Mouse (Mus musculus) hindbrain, embryonic 11.5 days (tissue): ENCODE results near the gene Bbof1. TPM values are rescaled to one million over a fixed set of nuclear protein-coding genes. Genes with fewer than 3 reads are reported as not detected.

Experiments
- ATAC-seq: fragments of 200-750 bp; cut with Nextera tagmentation; 2 replicates; pipeline ENCODE4 v1.8.0; 2017; ENCODE audit warnings: mild to moderate bottlenecking, moderate TSS enrichment, moderate library complexity; ENCODE audit not compliant: low FRiP score
- DNase-seq: peaks from one replicate; pipeline ENCODE4 v3.0.0-alpha.2; 2015; ENCODE audit warnings: low spot score
- H3K27ac ChIP-seq: fragments of 300-500 bp; sonication (generic); 2 replicates; pipeline ENCODE4 v1.5.1; 2014; ENCODE audit warnings: mild to moderate bottlenecking, low read depth, low read length
- H3K27me3 ChIP-seq: fragments of 300-500 bp; sonication (generic); 2 replicates; pipeline ENCODE4 v1.6.1; 2014; ENCODE audit warnings: mild to moderate bottlenecking, low read length, moderate library complexity, mixed read lengths; ENCODE audit not compliant: control insufficient read depth, insufficient read depth
- H3K36me3 ChIP-seq: fragments of 300-500 bp; sonication (generic); 2 replicates; pipeline ENCODE4 v1.6.1; 2014; ENCODE audit warnings: mild to moderate bottlenecking, low read length, moderate library complexity, mixed read lengths; ENCODE audit not compliant: control insufficient read depth, insufficient read depth
- H3K4me1 ChIP-seq: fragments of 300-500 bp; sonication (generic); replicated peaks from 2 replicates; pipeline ENCODE4 v1.6.1; 2014; ENCODE audit warnings: low read length, mixed read lengths; ENCODE audit not compliant: control insufficient read depth, insufficient read depth
- H3K4me2 ChIP-seq: fragments of 300-500 bp; sonication (generic); replicated peaks from 2 replicates; pipeline ENCODE4 v1.6.1; 2014; ENCODE audit warnings: mild to moderate bottlenecking, low read depth, low read length
- H3K4me3 ChIP-seq: fragments of 300-500 bp; sonication (generic); 2 replicates; pipeline ENCODE4 v1.5.1; 2014; ENCODE audit warnings: low read depth, low read length
- H3K9ac ChIP-seq: fragments of 300-500 bp; sonication (generic); 2 replicates; pipeline ENCODE4 v1.6.1; 2014; ENCODE audit warnings: low read depth, low read length
- H3K9me3 ChIP-seq: fragments of 300-500 bp; sonication (generic); 2 replicates; pipeline ENCODE4 v1.6.1; 2016; ENCODE audit warnings: low read length; ENCODE audit not compliant: control insufficient read depth
- WGBS: fragments of 180-500 bp; shearing (Covaris S2); extraction: QIAGEN DNeasy Blood & Tissue Kit; methylation state at CpG from one replicate; pipeline ENCODE4 v1.1.7; 2014; 5-methylcytosine and 5-hydroxymethylcytosine counted together
- polyA plus RNA-seq: library from polyadenylated mRNA; unstranded; fragments of >200 nt; fragmentation: Nextera tagmentation; extraction: Ambion mirVana; gene quantifications from 2 replicates; pipeline ENCODE4 v1.2.1, GENCODE M21; 2014

The Bbof1 gene
- polyA plus RNA-seq, 1 experiment from 2014 or later = 1.5 TPM

- ATAC-seq (peak; percentile 75), DNase-seq (no peak)
- Histone ChIP-seq H3K4me2 (peak overlapping the region; percentile 95), H3K36me3 (no peaks in the 10 kb centered on the region), H3K4me3 (peak overlapping the region; percentile 76), H3K27me3 (no peaks in the 10 kb centered on the region), H3K27ac (peak overlapping the region; percentile 74), H3K4me1 (no peaks in the 10 kb centered on the region), H3K9me3 (no peaks in the 10 kb centered on the region), H3K9ac (peak overlapping the region; percentile 78)
- 3% methylated on average over 47 of the region's 52 CpGs for WGBS
Measured at GRCm38 (mm10) chr12:84407874-84408818, 725 bp upstream of the Bbof1 start.

- Histone ChIP-seq H3K9ac (peak within 1 kb of the TSS; percentile 61), H3K4me1 (no peaks in the 10 kb centered on the region), H3K4me3 (peak within 1 kb of the TSS; percentile 46), H3K27ac (no peak within 1 kb of the TSS), H3K4me2 (peak within 1 kb of the TSS; percentile 73), H3K9me3 (no peaks in the 10 kb centered on the region), H3K27me3 (no peaks in the 10 kb centered on the region), H3K36me3 (no peaks in the 10 kb centered on the region)
- ATAC-seq (peak; percentile 78), DNase-seq (peak; percentile 92)
- WGBS = 3% methylated on average over 50 of the region's 50 CpGs
Measured at GRCm38 (mm10) chr12:84416834-84417604, 8.1 kb downstream of the Bbof1 start, which contains the start of gene Rnf113a2. Gene Rnf113a2 (plus strand): TSS chr12:84417196.

- Histone ChIP-seq H3K9me3 (no peaks in the 10 kb centered on the region), H3K4me2 (peak overlapping the region; percentile 73), H3K4me3 (peak overlapping the region; percentile 46), H3K27me3 (no peaks in the 10 kb centered on the region), H3K4me1 (no peaks in the 10 kb centered on the region), H3K27ac (no peak overlapping the region), H3K9ac (peak overlapping the region; percentile 61), H3K36me3 (no peaks in the 10 kb centered on the region)
- DNase-seq (no peak), ATAC-seq (no peak)
- 36% methylated on average over 18 of the region's 18 CpGs for WGBS
Measured at GRCm38 (mm10) chr12:84417605-84417922, 8.7 kb downstream of the Bbof1 start.

GRCm38 (mm10) chr12:84423990-84424389, 15.1 kb downstream of the Bbof1 start:
- Histone ChIP-seq H3K4me3 (no peak overlapping the region), H3K4me2 (no peak overlapping the region), H3K27ac (no peak overlapping the region), H3K27me3 (no peaks in the 10 kb centered on the region), H3K36me3 (no peaks in the 10 kb centered on the region), H3K4me1 (no peaks in the 10 kb centered on the region), H3K9me3 (no peaks in the 10 kb centered on the region), H3K9ac (no peak overlapping the region)
- no peak for ATAC-seq
- WGBS = 57% methylated on average over 3 of the region's 3 CpGs
- no peak for DNase-seq

GRCm38 (mm10) chr12:84429825-84430224, 21.0 kb downstream of the Bbof1 start:
- no peak overlapping the region for H3K9ac ChIP-seq
- H3K27me3 ChIP-seq = no peaks in the 10 kb centered on the region
- H3K4me1 ChIP-seq = no peaks in the 10 kb centered on the region
- no peak overlapping the region for H3K4me2 ChIP-seq
- no peak overlapping the region for H3K4me3 ChIP-seq
- H3K36me3 ChIP-seq = no peaks in the 10 kb centered on the region
- ATAC-seq (no peak), DNase-seq (no peak)
- WGBS = 91% methylated on average over 2 of the region's 2 CpGs
- no peaks in the 10 kb centered on the region for H3K9me3 ChIP-seq
- no peak overlapping the region for H3K27ac ChIP-seq

GRCm38 (mm10) chr12:84438697-84439096, 29.8 kb downstream of the Bbof1 start:
- Histone ChIP-seq H3K9me3 (no peaks in the 10 kb centered on the region), H3K27me3 (no peaks in the 10 kb centered on the region), H3K27ac (no peak overlapping the region), H3K4me1 (no peaks in the 10 kb centered on the region), H3K4me3 (no peak overlapping the region), H3K4me2 (no peak overlapping the region), H3K36me3 (no peaks in the 10 kb centered on the region), H3K9ac (no peak overlapping the region)
- ATAC-seq = no peak
- no peak for DNase-seq
- WGBS = 82% methylated on average over 2 of the region's 2 CpGs

GRCm38 (mm10) chr12:84442526-84442925, 33.7 kb downstream of the Bbof1 start:
- no peak for DNase-seq
- no peak for ATAC-seq
- Histone ChIP-seq H3K27me3 (no peaks in the 10 kb centered on the region), H3K36me3 (no peaks in the 10 kb centered on the region), H3K27ac (no peak overlapping the region), H3K4me2 (no peak overlapping the region), H3K9ac (no peak overlapping the region), H3K4me1 (no peaks in the 10 kb centered on the region), H3K4me3 (no peak overlapping the region), H3K9me3 (no peaks in the 10 kb centered on the region)
- WGBS = 76% methylated on average over 4 of the region's 4 CpGs

GRCm38 (mm10) chr12:84447386-84447785, 38.5 kb downstream of the Bbof1 start:
- WGBS = 63% methylated on average over 1 of the region's 1 CpGs
- Histone ChIP-seq H3K4me1 (no peaks in the 10 kb centered on the region), H3K4me3 (no peak overlapping the region), H3K27ac (no peak overlapping the region), H3K36me3 (no peaks in the 10 kb centered on the region), H3K9me3 (no peaks in the 10 kb centered on the region), H3K9ac (no peak overlapping the region), H3K4me2 (no peak overlapping the region), H3K27me3 (no peaks in the 10 kb centered on the region)
- DNase-seq (no peak), ATAC-seq (no peak)
